Mouse (Mus musculus): Measurements from ENCODE around the gene Agfg1.

GRCm38 (mm10) chr1:82832495-82833021 lies 6.7 kb upstream of the Agfg1 start:
- TF ChIP-seq CTCF (IDR thresholded peaks at IDR 0.05), result no peak
- no peak for TF ChIP-seq POLR2A (IDR thresholded peaks at IDR 0.05; ENCODE audit: insufficient read depth, low read depth, low read length)
- TF ChIP-seq EP300 (IDR thresholded peaks at IDR 0.05; ENCODE audit: insufficient read depth, low read depth, low read length), result no peak

Measured in heart, adult 2 months (tissue).